Comparison of ENCODE assay signal across 8 mouse cellular contexts in the genomic region with DNA sequence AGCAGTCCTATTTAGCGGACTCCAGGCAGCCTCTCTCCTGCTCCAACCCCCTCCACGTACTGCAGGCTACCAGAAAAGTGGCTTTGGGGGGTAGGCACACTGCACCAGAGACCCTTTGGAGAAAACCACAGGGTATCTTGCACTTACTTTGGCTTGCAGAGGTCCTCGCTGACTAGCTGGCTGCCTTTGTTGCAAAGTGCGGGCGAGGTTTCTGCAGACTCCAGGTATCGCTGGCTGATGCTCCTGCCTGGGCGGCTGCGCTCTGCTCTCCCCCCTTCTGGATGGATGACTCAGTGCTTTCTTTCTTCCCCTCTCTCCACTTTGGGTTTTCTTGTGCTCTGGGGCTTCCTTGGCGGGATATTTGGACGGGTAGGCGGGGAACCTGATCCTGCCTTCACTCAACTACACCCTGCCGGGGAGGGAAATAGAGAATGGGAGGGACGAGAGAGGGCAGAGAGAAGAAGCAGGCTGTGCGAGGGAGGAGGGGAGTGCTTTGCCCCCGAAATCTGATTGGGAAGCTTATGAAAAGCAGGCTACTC. TPM values are rescaled to one million over a fixed set of nuclear protein-coding genes. Genes with fewer than 3 reads are reported as not detected.
A peak's percentile ranks its signal among the peaks of the same experiment; 100 is the strongest.
DNase-seq lines count a peak whose midpoint lies in the region; ATAC-seq lines count a peak whose summit lies in the region.

A gene (minus strand): TSS at position 474 of the 539 bp plus-strand sequence.

- WGBS in kidney, embryonic 14.5 days: under 1% methylated on average over 15 of the region's 15 CpGs
- WGBS in forebrain, embryonic 12.5 days: under 1% methylated on average over 15 of the region's 15 CpGs
- WGBS in neural tube, embryonic 11.5 days: 0% methylated on average over 15 of the region's 15 CpGs

- H3K4me3 ChIP-seq in kidney, embryonic 14.5 days (ENCODE audit: low read length): peak within 1 kb of the TSS; percentile 63
- peak within 1 kb of the TSS; percentile 60 for H3K4me3 ChIP-seq in forebrain, embryonic 12.5 days (replicated peaks)
- peak within 1 kb of the TSS; percentile 67 for H3K4me3 ChIP-seq in neural tube, embryonic 11.5 days (ENCODE audit: low read depth, low read length)

- peak within 1 kb of the TSS; percentile 82 for H3K27ac ChIP-seq in kidney, embryonic 14.5 days (ENCODE audit: low read depth, low read length)
- H3K27ac ChIP-seq in forebrain, embryonic 12.5 days: peak within 1 kb of the TSS; percentile 85
- H3K27ac ChIP-seq in neural tube, embryonic 11.5 days (ENCODE audit: low read depth, low read length): peak within 1 kb of the TSS; percentile 77

- H3K9me3 ChIP-seq in kidney, embryonic 14.5 days (ENCODE audit: control insufficient read depth, low read length): no peaks in the 10 kb centered on the region
- no peaks in the 10 kb centered on the region for H3K9me3 ChIP-seq in forebrain, embryonic 12.5 days
- H3K9me3 ChIP-seq in neural tube, embryonic 11.5 days (ENCODE audit: control insufficient read depth, low read length): no peaks in the 10 kb centered on the region

- peak; percentile 85 for ATAC-seq in kidney, embryonic 14.5 days (ENCODE audit: low FRiP score, low TSS enrichment)
- ATAC-seq in forebrain, embryonic 12.5 days (ENCODE audit: low FRiP score): peak; percentile 83
- ATAC-seq in hematopoietic stem cell, adult 5-6 weeks (replicated peaks in 1 of 2; ENCODE audit: insufficient read depth in 1 of 2, low FRiP score in 2 of 2, low TSS enrichment in 1 of 2, low read depth in 1 of 2, poor library complexity in 2 of 2, severe bottlenecking in 2 of 2): peak; percentile 82 to 84
- ATAC-seq in neural tube, embryonic 11.5 days (ENCODE audit: insufficient read depth, low FRiP score, low TSS enrichment): peak; percentile 63

- H3K4me2 ChIP-seq in kidney, embryonic 14.5 days (replicated peaks; ENCODE audit: low read depth, low read length): peak within 1 kb of the TSS; percentile 56
- peak within 1 kb of the TSS; percentile 56 for H3K4me2 ChIP-seq in forebrain, embryonic 12.5 days
- H3K4me2 ChIP-seq in neural tube, embryonic 11.5 days (ENCODE audit: low read depth): peak within 1 kb of the TSS; percentile 70

- H3K27me3 ChIP-seq in kidney, embryonic 14.5 days (ENCODE audit: control insufficient read depth, insufficient read depth, low read length): no peaks in the 10 kb centered on the region
- peaks cover 22% of the 10 kb centered on the region; the same call in 1 of the 2 replicates for H3K27me3 ChIP-seq in forebrain, embryonic 12.5 days
- H3K27me3 ChIP-seq in neural tube, embryonic 11.5 days (ENCODE audit: control insufficient read depth, insufficient read depth, low read length): no peaks in the 10 kb centered on the region

- H3K4me1 ChIP-seq in kidney, embryonic 14.5 days (ENCODE audit: control insufficient read depth, insufficient read depth, low read length): 0 out of 2 replicates have a peak, but pooled peaks cover 12% of the 10 kb centered on the region
- peaks cover 36% of the 10 kb centered on the region for H3K4me1 ChIP-seq in forebrain, embryonic 12.5 days
- H3K4me1 ChIP-seq in neural tube, embryonic 11.5 days (ENCODE audit: control insufficient read depth, insufficient read depth, low read length): peaks cover 8% of the 10 kb centered on the region; the same call in 1 of the 2 replicates

- H3K36me3 ChIP-seq in kidney, embryonic 14.5 days (ENCODE audit: control insufficient read depth, insufficient read depth, low read length): peaks cover 12% of the 10 kb centered on the region; the same call in 1 of the 2 replicates
- H3K36me3 ChIP-seq in forebrain, embryonic 12.5 days (replicated peaks): peaks cover 9% of the 10 kb centered on the region; the same call in 1 of the 2 replicates
- no peaks in the 10 kb centered on the region for H3K36me3 ChIP-seq in neural tube, embryonic 11.5 days (ENCODE audit: control insufficient read depth, insufficient read depth, low read length)

- peak within 1 kb of the TSS; percentile 75 for H3K9ac ChIP-seq in kidney, embryonic 14.5 days (ENCODE audit: low read depth, low read length)
- H3K9ac ChIP-seq in forebrain, embryonic 12.5 days: peak within 1 kb of the TSS; percentile 78
- peak within 1 kb of the TSS; percentile 67 for H3K9ac ChIP-seq in neural tube, embryonic 11.5 days (ENCODE audit: low read length)

- intact Hi-C loops in left cerebral cortex, postnatal 14 days (cut with DNase I): loop anchor here (5.0 kb wide), 1 partner anchor 92 kb away; no protein-coding TSS in a partner anchor

- no peak for DNase-seq in kidney, adult 8-10 months
- peak; percentile 73 for DNase-seq in brain, embryonic 18.5 days (ENCODE audit: low read depth, low spot score)
- DNase-seq in left cerebral cortex, postnatal 14 days (ENCODE audit: low spot score in 2 of 2): peak; percentile 72 to 75
- DNase-seq in neural tube, embryonic 11.5 days (ENCODE audit: low spot score): peak; percentile 74
- no peak for DNase-seq in spleen, postnatal 10 days (ENCODE audit: low spot score in 2 of 2)

RNA-seq across cellular contexts. Expression of the gene that starts here (rescaled TPM):
- 293 and 358 TPM in 2 replicates for polyA plus RNA-seq in kidney, embryonic 14.5 days (2014; fragmentation: Nextera tagmentation; extraction: Ambion mirVana)
- polyA plus RNA-seq in forebrain, embryonic 12.5 days (2016; fragmentation: Nextera tagmentation; extraction: Ambion mirVana): 310 and 357 TPM in 2 replicates
- total RNA-seq in hematopoietic stem cell, adult 5-6 weeks (2017): 4.1 and 4.3 TPM in 2 replicates
- total RNA-seq in left cerebral cortex, postnatal 14 days (2021): 100 to 1,000 TPM; 630 to 696 TPM
- polyA plus RNA-seq in neural tube, embryonic 11.5 days (2014; fragmentation: Nextera tagmentation; extraction: Ambion mirVana): 325 and 348 TPM in 2 replicates

Comparison
In these comparisons a context has a peak if more than half of its experiments do, and no peak if none do; other contexts are left out.
1. RNA of the gene that starts here (total RNA-seq): 630 to 696 TPM in left cerebral cortex, postnatal 14 days; 4.1 to 4.3 TPM in hematopoietic stem cell, adult 5-6 weeks; every median in the first group is over 100 times any median in the second.
2. DNase-seq: peak in brain, embryonic 18.5 days (single experiment), left cerebral cortex, postnatal 14 days (2 of 2) and neural tube, embryonic 11.5 days (single experiment); none in kidney, adult 8-10 months (0 of 2) and spleen, postnatal 10 days (0 of 2).
3. Peak in every context shown above with its lines, with median percentiles within 50 percentile points of each other: ATAC-seq, H3K27ac ChIP-seq, H3K4me2 ChIP-seq, H3K4me3 ChIP-seq and H3K9ac ChIP-seq.